Mouse (Mus musculus): ENCODE measurements around the gene Vps41. TPM values are rescaled to one million over a fixed set of nuclear protein-coding genes. Genes with fewer than 3 reads are reported as not detected.

The Vps41 gene
- total and polyA plus RNA-seq, 3 experiments: 26.0 to 27.2 TPM; not detected in 1

- no peak overlapping the region for H3K4me3 ChIP-seq (ENCODE audit: control insufficient read depth in 1 of 2, insufficient read depth in 1 of 2, low read depth in 2 of 2, low read length in 2 of 2)
- TF ChIP-seq ZC3H11A (IDR thresholded peaks at IDR 0.05; ENCODE audit: low read depth, low read length): peak; percentile 65
- TF ChIP-seq E2F4 (IDR thresholded peaks at IDR 0.05; ENCODE audit: borderline replicate concordance, low read depth, low read length): no peak
- peak; percentile 79 for TF ChIP-seq SMC3 (IDR thresholded peaks at IDR 0.05; ENCODE audit: low read depth, low read length)
- TF ChIP-seq RAD21 (IDR thresholded peaks at IDR 0.05; ENCODE audit: low read depth, low read length): peak; percentile 92
- TF ChIP-seq ZKSCAN1 (IDR thresholded peaks at IDR 0.05; ENCODE audit: low read depth, low read length): no peak
- TF ChIP-seq UBTF (IDR thresholded peaks at IDR 0.05; ENCODE audit: borderline replicate concordance, insufficient read depth, low read depth, low read length): no peak
- no peak for TF ChIP-seq POLR2AphosphoS2 (IDR thresholded peaks at IDR 0.05; ENCODE audit: low read length)
- TF ChIP-seq ZMIZ1 (IDR thresholded peaks at IDR 0.05; ENCODE audit: low read depth, low read length): no peak
- no peak for TF ChIP-seq HCFC1 (IDR thresholded peaks at IDR 0.05; ENCODE audit: low read depth, low read length)
- no peak for TF ChIP-seq EP300 (IDR thresholded peaks at IDR 0.05; ENCODE audit: low read depth in 1 of 2, low read length in 2 of 2)
- TF ChIP-seq MAZ (IDR thresholded peaks at IDR 0.05; ENCODE audit: low read depth, low read length): no peak
- TF ChIP-seq CTCF (IDR thresholded peaks at IDR 0.05 in 2 of 3, conservative IDR thresholded peaks at IDR 0.05 in 1 of 3; ENCODE audit: control insufficient read depth in 1 of 3, insufficient read depth in 1 of 3, low read depth in 2 of 3, low read length in 3 of 3, poor library complexity in 1 of 3, severe bottlenecking in 1 of 3): peak; percentile 54 to 84 (median 71)
- H3K9ac ChIP-seq (ENCODE audit: control insufficient read depth, low read depth, low read length, poor library complexity, severe bottlenecking): no peak overlapping the region
- no peaks in the 10 kb centered on the region for H3K36me3 ChIP-seq (ENCODE audit: control insufficient read depth in 1 of 2, insufficient read depth in 2 of 2, low read length in 2 of 2)
- peak; percentile 71 for DNase-seq (ENCODE audit: low read depth, low spot score)
- no peaks in the 10 kb centered on the region for H3K9me3 ChIP-seq (replicated peaks; ENCODE audit: insufficient read depth, low read length)
- H3K79me2 ChIP-seq (ENCODE audit: control insufficient read depth, insufficient read depth, low read length, poor library complexity): no peaks in the 10 kb centered on the region
- no peak overlapping the region for H3K27ac ChIP-seq (ENCODE audit: control insufficient read depth, low read depth, low read length)
- no peaks in the 10 kb centered on the region for H3K27me3 ChIP-seq (ENCODE audit: control insufficient read depth in 1 of 2, insufficient read depth in 2 of 2, low read length in 2 of 2)
- H3K4me1 ChIP-seq (ENCODE audit: control insufficient read depth in 1 of 2, insufficient read depth in 2 of 2, low read length in 2 of 2): no peaks in the 10 kb centered on the region
Observed at GRCm38 (mm10) chr13:18809978-18810675, 93.0 kb downstream of the Vps41 start.

DNA sequence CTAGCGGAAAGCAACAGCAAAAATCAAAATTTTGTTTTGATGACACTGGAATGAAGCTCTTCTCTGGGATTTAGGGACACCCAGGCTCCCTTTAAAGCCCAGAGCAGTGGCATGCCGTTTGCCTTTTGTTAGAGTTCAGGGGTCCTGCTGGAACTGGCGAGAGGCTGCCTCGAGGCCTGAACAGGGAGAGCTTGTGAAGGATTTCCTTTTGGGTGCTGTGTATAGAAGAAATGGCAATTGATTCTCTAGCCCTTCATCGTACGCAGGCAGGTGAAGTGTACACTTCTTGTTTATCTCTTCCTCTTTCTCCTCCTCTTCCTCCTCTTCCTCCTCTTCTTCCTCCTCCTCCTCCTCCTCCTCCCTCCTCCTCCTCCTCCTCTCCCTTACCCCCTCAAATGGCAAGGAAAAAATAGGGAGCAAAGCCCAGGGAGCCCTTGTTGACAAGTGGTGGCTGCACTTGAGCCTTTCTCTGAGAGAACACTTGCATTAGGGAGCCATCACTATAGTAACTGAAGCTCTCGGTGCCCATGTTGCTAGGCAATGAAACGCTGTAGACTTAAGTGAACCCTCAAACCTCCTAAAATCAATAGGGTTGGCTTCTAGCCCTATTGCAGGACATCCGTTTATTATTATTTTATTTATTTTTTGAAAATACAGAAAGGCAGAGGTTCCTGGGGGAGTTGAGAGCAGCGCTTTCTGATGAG lies 107.5 kb downstream of the Vps41 start:
- DNase-seq (ENCODE audit: low read depth, low spot score): no peak
- Histone ChIP-seq H3K79me2 (ENCODE audit: control insufficient read depth, insufficient read depth, low read length, poor library complexity) (no peaks in the 10 kb centered on the region), H3K27me3 (ENCODE audit: control insufficient read depth in 1 of 2, insufficient read depth in 2 of 2, low read length in 2 of 2) (no peaks in the 10 kb centered on the region), H3K27ac (ENCODE audit: control insufficient read depth, low read depth, low read length) (no peak overlapping the region), H3K9me3 (replicated peaks; ENCODE audit: insufficient read depth, low read length) (no peaks in the 10 kb centered on the region), H3K4me3 (ENCODE audit: control insufficient read depth in 1 of 2, insufficient read depth in 1 of 2, low read depth in 2 of 2, low read length in 2 of 2) (no peak overlapping the region), H3K9ac (ENCODE audit: control insufficient read depth, low read depth, low read length, poor library complexity, severe bottlenecking) (no peak overlapping the region), H3K4me1 (ENCODE audit: control insufficient read depth in 1 of 2, insufficient read depth in 2 of 2, low read length in 2 of 2) (peaks cover 0 to 11% of the 10 kb centered on the region in 2 experiments; a peak in 2 of 4 replicates), H3K36me3 (ENCODE audit: control insufficient read depth in 1 of 2, insufficient read depth in 2 of 2, low read length in 2 of 2) (peaks cover 0 to 10% of the 10 kb centered on the region in 2 experiments; a peak in 2 of 4 replicates)
- no peak for TF ChIP-seq POLR2AphosphoS2 (IDR thresholded peaks at IDR 0.05; ENCODE audit: low read length)
- TF ChIP-seq E2F4 (IDR thresholded peaks at IDR 0.05; ENCODE audit: borderline replicate concordance, low read depth, low read length): no peak
- TF ChIP-seq ZKSCAN1 (IDR thresholded peaks at IDR 0.05; ENCODE audit: low read depth, low read length): no peak
- no peak for TF ChIP-seq UBTF (IDR thresholded peaks at IDR 0.05; ENCODE audit: borderline replicate concordance, insufficient read depth, low read depth, low read length)
- TF ChIP-seq MXI1 (IDR thresholded peaks at IDR 0.05; ENCODE audit: low read depth, low read length): no peak
- TF ChIP-seq RAD21 (IDR thresholded peaks at IDR 0.05; ENCODE audit: low read depth, low read length): no peak
- TF ChIP-seq RCOR1 (IDR thresholded peaks at IDR 0.05; ENCODE audit: low read depth, low read length): no peak
- no peak for TF ChIP-seq MAZ (IDR thresholded peaks at IDR 0.05; ENCODE audit: low read depth, low read length)
- TF ChIP-seq POLR2A (IDR thresholded peaks at IDR 0.05; ENCODE audit: control insufficient read depth in 1 of 2, insufficient read depth in 1 of 2, low read depth in 1 of 2, low read length in 2 of 2, poor library complexity in 1 of 2): no peak
- TF ChIP-seq POLR2AphosphoS5 (IDR thresholded peaks at IDR 0.05; ENCODE audit: borderline replicate concordance, low read depth, low read length): no peak
- no peak for TF ChIP-seq GATA1 (IDR thresholded peaks at IDR 0.05; ENCODE audit: low read depth, low read length)
- no peak for TF ChIP-seq MYB (IDR thresholded peaks at IDR 0.05; ENCODE audit: low read depth, low read length)
- TF ChIP-seq HCFC1 (IDR thresholded peaks at IDR 0.05; ENCODE audit: low read depth, low read length): no peak
- no peak for TF ChIP-seq ZNF384 (IDR thresholded peaks at IDR 0.05; ENCODE audit: low read depth, low read length)
- TF ChIP-seq NELFE (IDR thresholded peaks at IDR 0.05; ENCODE audit: low read depth, low read length): no peak
- no peak for TF ChIP-seq ETS1 (IDR thresholded peaks at IDR 0.05; ENCODE audit: low read depth, low read length)
- no peak for TF ChIP-seq TCF12 (IDR thresholded peaks at IDR 0.05; ENCODE audit: low read depth, low read length)
- no peak for TF ChIP-seq CHD1 (IDR thresholded peaks at IDR 0.05; ENCODE audit: low read depth, low read length)

All from MEL (cell line).